Mouse (Mus musculus) layer of hippocampus, adult 11-12 months (tissue): ENCODE results near the gene Cox7a1.
"Not testable (repeated sequence)": the region's sequence is repeated elsewhere in the genome, so short reads cannot be mapped to it uniquely, and the experiment has no call there.

Experiments
- DNase-seq: peaks from one replicate; pipeline ENCODE4 v3.0.0; 2022; ENCODE audit warnings: low spot score

Gene Cox7a1

GRCm38 (mm10) chr7:30193013-30193412, 9.1 kb downstream of the Cox7a1 start:
- DNase-seq = no peak

- peak; percentile 82 for DNase-seq
These were observed 9.7 kb downstream of the Cox7a1 start for GRCm38 (mm10) chr7:30193581-30194100.

GRCm38 (mm10) chr7:30194101-30194831, 10.3 kb downstream of the Cox7a1 start:
- DNase-seq = peak; percentile 46

GRCm38 (mm10) chr7:30194884-30195283, 10.9 kb downstream of the Cox7a1 start:
- peak; percentile 94 for DNase-seq

- DNase-seq = no peak
These were observed 11.5 kb downstream of the Cox7a1 start for GRCm38 (mm10) chr7:30195461-30195860.

- no peak for DNase-seq
These were observed 12.2 kb downstream of the Cox7a1 start for GRCm38 (mm10) chr7:30196171-30196570.

- DNase-seq = no peak
These were observed 13.7 kb downstream of the Cox7a1 start for GRCm38 (mm10) chr7:30197592-30198129.

- peak; percentile 57 for DNase-seq
These were observed 14.6 kb downstream of the Cox7a1 start, which contains the start of gene Capns1 for GRCm38 (mm10) chr7:30198481-30198971. TSS of gene Capns1 (minus strand) at chr7:30198811.

GRCm38 (mm10) chr7:30199498-30200139, 15.7 kb downstream of the Cox7a1 start:
- DNase-seq = no peak

- DNase-seq = no peak
These were observed 16.3 kb downstream of the Cox7a1 start for GRCm38 (mm10) chr7:30200200-30200599.

GRCm38 (mm10) chr7:30200661-30201060, 16.7 kb downstream of the Cox7a1 start:
- DNase-seq = not testable (repeated sequence)

- no peak for DNase-seq
These were observed 19.1 kb downstream of the Cox7a1 start for GRCm38 (mm10) chr7:30202895-30203690.

- DNase-seq = no peak
These were observed 20.4 kb downstream of the Cox7a1 start for GRCm38 (mm10) chr7:30204380-30204779.

- DNase-seq = peak; percentile 74
These were observed 21.4 kb downstream of the Cox7a1 start for GRCm38 (mm10) chr7:30205383-30205782.

GRCm38 (mm10) chr7:30206364-30206763, 22.4 kb downstream of the Cox7a1 start:
- DNase-seq = not testable (repeated sequence)

GRCm38 (mm10) chr7:30211025-30211424, 27.1 kb downstream of the Cox7a1 start:
- DNase-seq = no peak

GRCm38 (mm10) chr7:30213881-30214280, 29.9 kb downstream of the Cox7a1 start:
- no peak for DNase-seq

GRCm38 (mm10) chr7:30215875-30216274, 31.9 kb downstream of the Cox7a1 start:
- DNase-seq = no peak

- DNase-seq = peak; percentile 65
These were observed 32.8 kb downstream of the Cox7a1 start for GRCm38 (mm10) chr7:30216723-30217151.

- DNase-seq = no peak
These were observed 33.3 kb downstream of the Cox7a1 start for GRCm38 (mm10) chr7:30217277-30217676.

GRCm38 (mm10) chr7:30219293-30220007, 35.5 kb downstream of the Cox7a1 start:
- peak; percentile 29 for DNase-seq
